Mouse (Mus musculus): ENCODE data around the gene Sqstm1.
A peak's percentile ranks its signal among the peaks of the same experiment; 100 is the strongest.
"Not testable (repeated sequence)": the region's sequence is repeated elsewhere in the genome, so short reads cannot be mapped to it uniquely, and the experiment has no call there.

Sqstm1 gene

GRCm38 (mm10) chr11:50176351-50176750 is 34.3 kb downstream of the Sqstm1 start:
- DNase-seq = peak; percentile 78 to 85

GRCm38 (mm10) chr11:50174730-50175187 is 35.9 kb downstream of the Sqstm1 start:
- DNase-seq = peak; percentile 99 to 100

GRCm38 (mm10) chr11:50174111-50174729 is 36.4 kb downstream of the Sqstm1 start, which contains the start of gene Mrnip:
Gene Mrnip (plus strand): TSS chr11:50174444.
- DNase-seq = not testable (repeated sequence)

GRCm38 (mm10) chr11:50168352-50168751 is 42.3 kb downstream of the Sqstm1 start:
- peak; percentile 24 to 50 for DNase-seq

GRCm38 (mm10) chr11:50162338-50163050 is 48.1 kb downstream of the Sqstm1 start:
- peak in 1 of 2 experiments; percentile 21 for DNase-seq

- DNase-seq = peak; percentile 68 to 85
Measured at GRCm38 (mm10) chr11:50161578-50162304, 48.9 kb downstream of the Sqstm1 start.

- DNase-seq = no peak
Measured at GRCm38 (mm10) chr11:50159347-50159746, 51.3 kb downstream of the Sqstm1 start.

GRCm38 (mm10) chr11:50158346-50158745 is 52.3 kb downstream of the Sqstm1 start:
- peak; percentile 63 to 65 for DNase-seq

- no peak for DNase-seq
Measured at GRCm38 (mm10) chr11:50156725-50157258, 53.8 kb downstream of the Sqstm1 start.

- no peak for DNase-seq
Measured at GRCm38 (mm10) chr11:50155785-50156184, 54.8 kb downstream of the Sqstm1 start.

- DNase-seq = peak in 1 of 2 experiments; percentile 19
Measured at GRCm38 (mm10) chr11:50154777-50155520, 55.7 kb downstream of the Sqstm1 start.

GRCm38 (mm10) chr11:50154166-50154565 is 56.5 kb downstream of the Sqstm1 start:
- DNase-seq = no peak

- DNase-seq = no peak
Measured at GRCm38 (mm10) chr11:50151374-50151773, 59.3 kb downstream of the Sqstm1 start.

GRCm38 (mm10) chr11:50149603-50150150 is 61.0 kb downstream of the Sqstm1 start:
- no peak for DNase-seq
